Mouse (Mus musculus) right cerebral cortex, adult 18-20 months (tissue): ENCODE measurements at regions not wholly inside any gene's neighbourhood (a gene's known extent, or its start where the extent isn't known, plus 50 kb on each side); places are given as distances from the start of the nearest gene placed in this dataset.

Experiments used
- DNase-seq: peaks from one replicate; pipeline ENCODE4 v3.0.0; 2022; ENCODE audit warnings: mixed read lengths

GRCm38 (mm10) chr8:49631286-49631685, 787.5 kb upstream of the Tenm3 start:
- peak; percentile 43 for DNase-seq

GRCm38 (mm10) chr8:49627966-49628495, 784.3 kb upstream of the Tenm3 start:
- no peak for DNase-seq

- DNase-seq, result no peak
Measured at GRCm38 (mm10) chr8:49595501-49595900, 751.8 kb upstream of the Tenm3 start.

GRCm38 (mm10) chr8:49567423-49567822, 723.7 kb upstream of the Tenm3 start:
- no peak for DNase-seq

GRCm38 (mm10) chr8:49563499-49564279, 719.9 kb upstream of the Tenm3 start:
- DNase-seq, result no peak

- DNase-seq, result no peak
Measured at GRCm38 (mm10) chr8:49562976-49563375, 719.2 kb upstream of the Tenm3 start.

- DNase-seq, result no peak
Measured at GRCm38 (mm10) chr8:49555724-49556457, 712.1 kb upstream of the Tenm3 start.

- DNase-seq, result no peak
Measured at GRCm38 (mm10) chr8:49553175-49553574, 709.4 kb upstream of the Tenm3 start.

- no peak for DNase-seq
Measured at GRCm38 (mm10) chr8:49543321-49543720, 699.6 kb upstream of the Tenm3 start.

GRCm38 (mm10) chr8:49541337-49541736, 697.6 kb upstream of the Tenm3 start:
- no peak for DNase-seq

- no peak for DNase-seq
Measured at GRCm38 (mm10) chr8:49533412-49534351, 689.9 kb upstream of the Tenm3 start.

- DNase-seq, result no peak
Measured at GRCm38 (mm10) chr8:49529294-49529693, 685.5 kb upstream of the Tenm3 start.

- DNase-seq, result no peak
Measured at GRCm38 (mm10) chr8:49492906-49493305, 649.2 kb upstream of the Tenm3 start.

GRCm38 (mm10) chr8:49485284-49485683, 641.5 kb upstream of the Tenm3 start:
- DNase-seq, result no peak

- DNase-seq, result no peak
Measured at GRCm38 (mm10) chr8:49481476-49481992, 637.8 kb upstream of the Tenm3 start.

GRCm38 (mm10) chr8:49465911-49466518, 622.3 kb upstream of the Tenm3 start:
- DNase-seq, result no peak

GRCm38 (mm10) chr8:49465070-49465469, 621.3 kb upstream of the Tenm3 start:
- DNase-seq, result no peak

GRCm38 (mm10) chr8:49462602-49463001, 618.9 kb upstream of the Tenm3 start:
- no peak for DNase-seq

GRCm38 (mm10) chr8:49461724-49462473, 618.1 kb upstream of the Tenm3 start:
- DNase-seq, result no peak

GRCm38 (mm10) chr8:49445444-49445843, 601.7 kb upstream of the Tenm3 start:
- no peak for DNase-seq

GRCm38 (mm10) chr8:49441270-49441669, 597.5 kb upstream of the Tenm3 start:
- no peak for DNase-seq
